Mouse (Mus musculus) bone marrow, adult 2 months (tissue): Measurements from ENCODE around the gene Cdk14.

Source experiments
- CTCF ChIP-seq: fragments of 200-500 bp; IDR thresholded peaks from 2 replicates; pipeline ENCODE4 v1.5.1; 2011; ENCODE audit warnings: low read length, control low read depth; ENCODE audit not compliant: control insufficient read depth, insufficient read depth
- POLR2A ChIP-seq: fragments of 200-500 bp; IDR thresholded peaks from 2 replicates; pipeline ENCODE4 v1.6.1; 2011; ENCODE audit warnings: low read depth, mild to moderate bottlenecking, control low read depth, low read length, borderline replicate concordance; ENCODE audit not compliant: control insufficient read depth

GRCm38 (mm10) chr5:5096248-5096915 is 323.7 kb downstream of the Cdk14 start:
- no peak for TF ChIP-seq POLR2A
- no peak for TF ChIP-seq CTCF
